Mouse (Mus musculus): Measurements from ENCODE around the gene Rdh1. TPM values are rescaled to one million over a fixed set of nuclear protein-coding genes. Genes with fewer than 3 reads are reported as not detected.
A peak's percentile ranks its signal among the peaks of the same experiment; 100 is the strongest.

The Rdh1 gene
- polyA plus RNA-seq, 1 experiment from 2014 or later = 0.10 TPM

- Histone ChIP-seq H3K9me3 (replicated peaks; ENCODE audit: control insufficient read depth, low read length) (no peaks in the 10 kb centered on the region), H3K27me3 (ENCODE audit: control insufficient read depth, insufficient read depth, low read length) (no peaks in the 10 kb centered on the region), H3K4me3 (replicated peaks; ENCODE audit: low read length) (no peak overlapping the region), H3K27ac (ENCODE audit: low read length) (no peak overlapping the region), H3K36me3 (ENCODE audit: control insufficient read depth, insufficient read depth, low read length) (peaks cover 30% of the 10 kb centered on the region), H3K4me1 (ENCODE audit: control insufficient read depth, insufficient read depth, low read length) (peaks cover 15% of the 10 kb centered on the region), H3K4me2 (ENCODE audit: low read depth, low read length) (no peak overlapping the region), H3K9ac (ENCODE audit: low read length) (no peak overlapping the region)
- WGBS = 66% methylated on average over 5 of the region's 5 CpGs
- no peak for ATAC-seq (ENCODE audit: insufficient read depth, low FRiP score)
These were observed 14.9 kb upstream of the Rdh1 start for GRCm38 (mm10) chr10:127744661-127745060.

- no peak for ATAC-seq (ENCODE audit: insufficient read depth, low FRiP score)
- Histone ChIP-seq H3K27ac (ENCODE audit: low read length) (no peak overlapping the region), H3K4me1 (ENCODE audit: control insufficient read depth, insufficient read depth, low read length) (peaks cover 10% of the 10 kb centered on the region), H3K36me3 (ENCODE audit: control insufficient read depth, insufficient read depth, low read length) (peaks cover 30% of the 10 kb centered on the region), H3K4me2 (ENCODE audit: low read depth, low read length) (no peak overlapping the region), H3K9me3 (replicated peaks; ENCODE audit: control insufficient read depth, low read length) (no peaks in the 10 kb centered on the region), H3K4me3 (replicated peaks; ENCODE audit: low read length) (no peak overlapping the region), H3K27me3 (ENCODE audit: control insufficient read depth, insufficient read depth, low read length) (no peaks in the 10 kb centered on the region), H3K9ac (ENCODE audit: low read length) (no peak overlapping the region)
- 70% methylated on average over 5 of the region's 5 CpGs for WGBS
These were observed 13.6 kb upstream of the Rdh1 start for GRCm38 (mm10) chr10:127745886-127746285.

GRCm38 (mm10) chr10:127747254-127747653 is 12.3 kb upstream of the Rdh1 start:
- Histone ChIP-seq H3K27ac (ENCODE audit: low read length) (no peak overlapping the region), H3K27me3 (ENCODE audit: control insufficient read depth, insufficient read depth, low read length) (no peaks in the 10 kb centered on the region), H3K9ac (ENCODE audit: low read length) (no peak overlapping the region), H3K4me1 (ENCODE audit: control insufficient read depth, insufficient read depth, low read length) (peaks cover 13% of the 10 kb centered on the region), H3K9me3 (replicated peaks; ENCODE audit: control insufficient read depth, low read length) (no peaks in the 10 kb centered on the region), H3K4me3 (replicated peaks; ENCODE audit: low read length) (no peak overlapping the region), H3K36me3 (ENCODE audit: control insufficient read depth, insufficient read depth, low read length) (peaks cover 23% of the 10 kb centered on the region), H3K4me2 (ENCODE audit: low read depth, low read length) (no peak overlapping the region)
- 84% methylated on average over 8 of the region's 8 CpGs for WGBS
- no peak for ATAC-seq (ENCODE audit: insufficient read depth, low FRiP score)

GRCm38 (mm10) chr10:127748847-127749612 is 10.5 kb upstream of the Rdh1 start:
- Histone ChIP-seq H3K9ac (ENCODE audit: low read length) (0 out of 2 replicates have a peak overlapping the region, but pooled peaks have one; percentile 26), H3K4me1 (ENCODE audit: control insufficient read depth, insufficient read depth, low read length) (peaks cover 13% of the 10 kb centered on the region), H3K27ac (ENCODE audit: low read length) (peak overlapping the region; percentile 23; the same call in 1 of the 2 replicates), H3K9me3 (replicated peaks; ENCODE audit: control insufficient read depth, low read length) (no peaks in the 10 kb centered on the region), H3K36me3 (ENCODE audit: control insufficient read depth, insufficient read depth, low read length) (peaks cover 5% of the 10 kb centered on the region; the same call in 1 of the 2 replicates), H3K4me3 (replicated peaks; ENCODE audit: low read length) (no peak overlapping the region), H3K4me2 (ENCODE audit: low read depth, low read length) (peak overlapping the region; percentile 36; the same call in 1 of the 2 replicates), H3K27me3 (ENCODE audit: control insufficient read depth, insufficient read depth, low read length) (no peaks in the 10 kb centered on the region)
- WGBS = 10% methylated on average over 8 of the region's 8 CpGs
- ATAC-seq (ENCODE audit: insufficient read depth, low FRiP score) = no peak

GRCm38 (mm10) chr10:127750136-127750777 is 9.3 kb upstream of the Rdh1 start:
- H3K4me2 ChIP-seq (ENCODE audit: low read depth, low read length) = peak overlapping the region; percentile 36
- H3K27ac ChIP-seq (ENCODE audit: low read length) = no peak overlapping the region
- ATAC-seq (ENCODE audit: insufficient read depth, low FRiP score) = no peak
- H3K36me3 ChIP-seq (ENCODE audit: control insufficient read depth, insufficient read depth, low read length) = no peaks in the 10 kb centered on the region
- H3K27me3 ChIP-seq (ENCODE audit: control insufficient read depth, insufficient read depth, low read length) = no peaks in the 10 kb centered on the region
- H3K4me1 ChIP-seq (ENCODE audit: control insufficient read depth, insufficient read depth, low read length) = peaks cover 13% of the 10 kb centered on the region
- no peaks in the 10 kb centered on the region for H3K9me3 ChIP-seq (replicated peaks; ENCODE audit: control insufficient read depth, low read length)
- H3K9ac ChIP-seq (ENCODE audit: low read length) = peak overlapping the region; percentile 49; the same call in 1 of the 2 replicates
- H3K4me3 ChIP-seq (replicated peaks; ENCODE audit: low read length) = peak overlapping the region; percentile 19
- WGBS = 54% methylated on average over 24 of the region's 24 CpGs

GRCm38 (mm10) chr10:127751548-127751947 is 8.0 kb upstream of the Rdh1 start, which contains the start of gene Gpr182:
TSS of gene Gpr182 (minus strand) at chr10:127751732.
- WGBS = 46% methylated on average over 8 of the region's 8 CpGs
- H3K27me3 ChIP-seq (ENCODE audit: control insufficient read depth, insufficient read depth, low read length) = no peaks in the 10 kb centered on the region
- H3K27ac ChIP-seq (ENCODE audit: low read length) = no peak within 1 kb of the TSS
- H3K4me3 ChIP-seq (replicated peaks; ENCODE audit: low read length) = peak within 1 kb of the TSS; percentile 10
- H3K4me2 ChIP-seq (ENCODE audit: low read depth, low read length) = peak within 1 kb of the TSS; percentile 16; the same call in 1 of the 2 replicates
- no peaks in the 10 kb centered on the region for H3K36me3 ChIP-seq (ENCODE audit: control insufficient read depth, insufficient read depth, low read length)
- no peak within 1 kb of the TSS; the same call in 1 of the 2 replicates for H3K9ac ChIP-seq (ENCODE audit: low read length)
- no peak for ATAC-seq (ENCODE audit: insufficient read depth, low FRiP score)
- no peaks in the 10 kb centered on the region for H3K9me3 ChIP-seq (replicated peaks; ENCODE audit: control insufficient read depth, low read length)
- peaks cover 20% of the 10 kb centered on the region for H3K4me1 ChIP-seq (ENCODE audit: control insufficient read depth, insufficient read depth, low read length)

GRCm38 (mm10) chr10:127754566-127755166 is 4.9 kb upstream of the Rdh1 start:
- H3K36me3 ChIP-seq (ENCODE audit: control insufficient read depth, insufficient read depth, low read length) = no peaks in the 10 kb centered on the region
- ATAC-seq (ENCODE audit: insufficient read depth, low FRiP score) = no peak
- H3K9ac ChIP-seq (ENCODE audit: low read length) = no peak overlapping the region
- 59% methylated on average over 6 of the region's 6 CpGs for WGBS
- no peak overlapping the region for H3K4me2 ChIP-seq (ENCODE audit: low read depth, low read length)
- no peaks in the 10 kb centered on the region for H3K27me3 ChIP-seq (ENCODE audit: control insufficient read depth, insufficient read depth, low read length)
- H3K9me3 ChIP-seq (replicated peaks; ENCODE audit: control insufficient read depth, low read length) = no peaks in the 10 kb centered on the region
- no peak overlapping the region for H3K4me3 ChIP-seq (replicated peaks; ENCODE audit: low read length)
- peaks cover 10% of the 10 kb centered on the region; the same call in 1 of the 2 replicates for H3K4me1 ChIP-seq (ENCODE audit: control insufficient read depth, insufficient read depth, low read length)
- H3K27ac ChIP-seq (ENCODE audit: low read length) = no peak overlapping the region

GRCm38 (mm10) chr10:127755246-127755645 is 4.3 kb upstream of the Rdh1 start:
- Histone ChIP-seq H3K36me3 (ENCODE audit: control insufficient read depth, insufficient read depth, low read length) (no peaks in the 10 kb centered on the region), H3K27ac (ENCODE audit: low read length) (no peak overlapping the region), H3K4me1 (ENCODE audit: control insufficient read depth, insufficient read depth, low read length) (peaks cover 10% of the 10 kb centered on the region; the same call in 1 of the 2 replicates), H3K4me2 (ENCODE audit: low read depth, low read length) (no peak overlapping the region), H3K27me3 (ENCODE audit: control insufficient read depth, insufficient read depth, low read length) (no peaks in the 10 kb centered on the region), H3K9me3 (replicated peaks; ENCODE audit: control insufficient read depth, low read length) (no peaks in the 10 kb centered on the region), H3K4me3 (replicated peaks; ENCODE audit: low read length) (no peak overlapping the region), H3K9ac (ENCODE audit: low read length) (no peak overlapping the region)
- WGBS = 61% methylated on average over 3 of the region's 3 CpGs
- ATAC-seq (ENCODE audit: insufficient read depth, low FRiP score) = no peak

All from stomach, embryonic 16.5 days (tissue).